In genomic region chr1:124871148-124871547, GRCm38 (mm10) we compare ENCODE assay signal across 22 mouse cellular contexts.
"Had no signal": no experiment of that assay in that cellular context is flagged by ENCODE, and none has a peak within 500 bp of the region (broad histone marks: within the 10 kb centered on the region; RNA-seq: fewer than 3 reads in every experiment).

No protein-coding gene starts in this region.

- DNase-seq: heart, postnatal 10 days; heart, postnatal 14 days; heart, postnatal 36 days; heart, postnatal 4 days; kidney, adult 11 months; kidney, adult 18-20 months; kidney, adult 2 months; kidney, adult 8-10 months; kidney, adult 9 months; kidney, postnatal 10 days; kidney, postnatal 14 days; kidney, postnatal 25 days; kidney, postnatal 36 days; kidney, postnatal 4 days; layer of hippocampus, adult 9-11 months; layer of hippocampus, postnatal 36 days had no signal

- ATAC-seq: hindbrain, embryonic 16.5 days; hindbrain, postnatal 0 days; inflammation-experienced regulatory T-cells, adult 6 months; intestine, embryonic 15.5 days; intestine, embryonic 16.5 days; intestine, postnatal 0 days had no signal
